ENCODE assay signal across 19 mouse cellular contexts in the genomic region with DNA sequence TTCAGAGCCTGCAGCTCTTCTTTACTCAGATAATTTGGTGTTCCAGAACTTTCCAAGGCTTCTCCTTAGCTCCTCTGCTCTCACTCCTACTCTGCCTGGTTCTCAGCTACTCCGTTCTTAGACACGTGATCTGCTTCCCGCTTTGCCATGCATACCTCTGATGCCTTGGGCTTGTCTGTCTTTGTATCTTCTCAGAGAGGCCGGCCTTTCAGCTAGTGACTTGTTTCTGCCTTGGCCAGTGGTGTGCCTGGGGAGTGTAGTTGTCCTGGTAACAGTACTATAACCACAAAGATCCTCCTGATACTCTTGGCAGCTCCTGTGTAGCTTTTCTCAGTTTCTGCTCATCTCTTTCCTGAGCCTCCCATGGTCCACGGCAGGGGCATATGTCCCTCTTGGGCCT. TPM values are rescaled to one million over a fixed set of nuclear protein-coding genes. Genes with fewer than 3 reads are reported as not detected.
DNase-seq lines count a peak whose midpoint lies in the region; ATAC-seq and TF ChIP-seq lines count a peak whose summit lies in the region.
"Had no signal": no experiment of that assay in that cellular context is flagged by ENCODE, and none has a peak within 500 bp of the region (broad histone marks: within the 10 kb centered on the region; RNA-seq: fewer than 3 reads in every experiment).

No protein-coding gene starts in this region.

- H3K4me2 ChIP-seq in hindbrain, embryonic 16.5 days (ENCODE audit: low read length), result 0 out of 2 replicates have a peak overlapping the region, but pooled peaks have one; percentile 17
- H3K4me2 ChIP-seq in stomach, embryonic 15.5 days, result no peak overlapping the region
- H3K4me2 ChIP-seq: forebrain, embryonic 15.5 days; limb, embryonic 15.5 days had no signal

- 67% methylated on average over 5 of the region's 5 CpGs for WGBS in heart, embryonic 10.5 days
- WGBS in hindbrain, embryonic 16.5 days, result 41% methylated on average over 5 of the region's 5 CpGs
- WGBS in stomach, embryonic 15.5 days, result 79% methylated on average over 5 of the region's 5 CpGs

- H3K27ac ChIP-seq in heart, embryonic 10.5 days, result no peak overlapping the region
- peak overlapping the region; percentile 53; the same call in 1 of the 2 replicates for H3K27ac ChIP-seq in left cerebral cortex, adult 2 months
- peak overlapping the region; percentile 67 for H3K27ac ChIP-seq in hindbrain, embryonic 16.5 days (ENCODE audit: low read depth, low read length)
- H3K27ac ChIP-seq in stomach, embryonic 15.5 days, result 0 out of 2 replicates have a peak overlapping the region, but pooled peaks have one; percentile 24
- H3K27ac ChIP-seq: forebrain, embryonic 15.5 days; limb, embryonic 15.5 days; macrophage had no signal

- H3K9me3 ChIP-seq in heart, embryonic 10.5 days, result no peaks in the 10 kb centered on the region
- no peaks in the 10 kb centered on the region for H3K9me3 ChIP-seq in hindbrain, embryonic 16.5 days (ENCODE audit: control insufficient read depth, low read length)
- H3K9me3 ChIP-seq in stomach, embryonic 15.5 days, result no peaks in the 10 kb centered on the region
- H3K9me3 ChIP-seq: forebrain, embryonic 15.5 days; limb, embryonic 15.5 days had no signal

- peak; percentile 76 for ATAC-seq in hindbrain, embryonic 16.5 days
- ATAC-seq in stomach, embryonic 15.5 days (ENCODE audit: insufficient read depth, low FRiP score, low read depth), result no peak
- ATAC-seq: forebrain, embryonic 15.5 days; intestine, embryonic 16.5 days; Patski had no signal

- H3K36me3 ChIP-seq in heart, embryonic 10.5 days, result peaks cover 99% of the 10 kb centered on the region
- H3K36me3 ChIP-seq in hindbrain, embryonic 16.5 days (ENCODE audit: control insufficient read depth, insufficient read depth, low read length), result peaks cover 16% of the 10 kb centered on the region
- peaks cover 39% of the 10 kb centered on the region for H3K36me3 ChIP-seq in stomach, embryonic 15.5 days

- H3K4me3 ChIP-seq in heart, embryonic 10.5 days, result no peak overlapping the region
- no peak overlapping the region for H3K4me3 ChIP-seq in left cerebral cortex, adult 2 months
- no peak overlapping the region for H3K4me3 ChIP-seq in hindbrain, embryonic 16.5 days (ENCODE audit: low read length)
- H3K4me3 ChIP-seq in stomach, embryonic 15.5 days (replicated peaks), result no peak overlapping the region
- H3K4me3 ChIP-seq: forebrain, embryonic 15.5 days; limb, embryonic 15.5 days had no signal

- TF ChIP-seq CTCF in left cerebral cortex, adult 2 months (IDR thresholded peaks at IDR 0.05), result no peak

- no peaks in the 10 kb centered on the region for H3K27me3 ChIP-seq in heart, embryonic 10.5 days (ENCODE audit: insufficient read depth, poor library complexity, severe bottlenecking)
- no peaks in the 10 kb centered on the region for H3K27me3 ChIP-seq in hindbrain, embryonic 16.5 days (replicated peaks; ENCODE audit: control insufficient read depth, insufficient read depth, low read length)
- H3K27me3 ChIP-seq in stomach, embryonic 15.5 days (replicated peaks), result no peaks in the 10 kb centered on the region
- H3K27me3 ChIP-seq: forebrain, embryonic 15.5 days; limb, embryonic 15.5 days; Patski had no signal

- H3K9ac ChIP-seq in hindbrain, embryonic 16.5 days (ENCODE audit: low read depth, low read length), result no peak overlapping the region
- no peak overlapping the region for H3K9ac ChIP-seq in stomach, embryonic 15.5 days
- H3K9ac ChIP-seq: forebrain, embryonic 15.5 days; limb, embryonic 15.5 days had no signal

- peak; percentile 18 to 38 for DNase-seq in heart, adult 18-20 months
- DNase-seq in heart, embryonic 10.5 days (ENCODE audit: low spot score), result no peak
- DNase-seq in left cerebral cortex, adult 2 months (ENCODE audit: extremely low spot score in 1 of 2, low spot score in 2 of 2), result no peak
- no peak for DNase-seq in left cerebral cortex, adult 8-10 months (ENCODE audit: low spot score in 2 of 2)
- DNase-seq in retina, postnatal 1 day, result no peak
- no peak for DNase-seq in ovary, postnatal 14 days (ENCODE audit: low spot score)
- DNase-seq: adrenal gland, adult 8-10 months; cerebellum, adult 9-10 months; gastrocnemius, postnatal 10 days; kidney, postnatal 10 days; layer of hippocampus, adult 9-11 months; lung, adult 18-20 months had no signal

- peaks cover 10% of the 10 kb centered on the region for H3K4me1 ChIP-seq in heart, embryonic 10.5 days
- H3K4me1 ChIP-seq in hindbrain, embryonic 16.5 days (ENCODE audit: control insufficient read depth, insufficient read depth, low read depth, low read length), result peaks cover 8% of the 10 kb centered on the region
- H3K4me1 ChIP-seq in stomach, embryonic 15.5 days, result no peaks in the 10 kb centered on the region
- H3K4me1 ChIP-seq: forebrain, embryonic 15.5 days; limb, embryonic 15.5 days had no signal

- intact Hi-C loops in left cerebral cortex, adult 2 months (cut with DNase I), result no loop called here

RNA-seq across cellular contexts. Expression of a gene that starts 38.6 kb away (rescaled TPM):
- total RNA-seq in heart, adult 18-20 months (2021), result 10 to 100 TPM; 12.0 to 17.1 TPM
- polyA plus RNA-seq in heart, embryonic 10.5 days (2016; fragmentation: Nextera tagmentation; extraction: Ambion mirVana), result 14.9 and 16.5 TPM in 2 replicates
- 10 to 100 TPM; 20.6 to 20.9 TPM for total RNA-seq in left cerebral cortex, adult 2 months (2021)
- total RNA-seq in left cerebral cortex, adult 8-10 months (2022), result 10 to 100 TPM; 18.5 to 24.0 (median 20.4) TPM
- polyA plus RNA-seq in hindbrain, embryonic 16.5 days (2015; fragmentation: Nextera tagmentation; extraction: Ambion mirVana), result 13.0 and 13.5 TPM in 2 replicates
- polyA plus RNA-seq in stomach, embryonic 15.5 days (2015; fragmentation: Nextera tagmentation; extraction: Ambion mirVana), result 11.7 and 12.0 TPM in 2 replicates

Comparison
In these comparisons a context has a peak if more than half of its experiments do, and no peak if none do; other contexts are left out.
1. DNase-seq: peak in heart, adult 18-20 months (2 of 2); none in heart, embryonic 10.5 days (single experiment), left cerebral cortex, adult 2 months (0 of 2), left cerebral cortex, adult 8-10 months (0 of 2), retina, postnatal 1 day (single experiment) and ovary, postnatal 14 days (single experiment).